ENCODE assay signal across 8 mouse cellular contexts in the genomic region with DNA sequence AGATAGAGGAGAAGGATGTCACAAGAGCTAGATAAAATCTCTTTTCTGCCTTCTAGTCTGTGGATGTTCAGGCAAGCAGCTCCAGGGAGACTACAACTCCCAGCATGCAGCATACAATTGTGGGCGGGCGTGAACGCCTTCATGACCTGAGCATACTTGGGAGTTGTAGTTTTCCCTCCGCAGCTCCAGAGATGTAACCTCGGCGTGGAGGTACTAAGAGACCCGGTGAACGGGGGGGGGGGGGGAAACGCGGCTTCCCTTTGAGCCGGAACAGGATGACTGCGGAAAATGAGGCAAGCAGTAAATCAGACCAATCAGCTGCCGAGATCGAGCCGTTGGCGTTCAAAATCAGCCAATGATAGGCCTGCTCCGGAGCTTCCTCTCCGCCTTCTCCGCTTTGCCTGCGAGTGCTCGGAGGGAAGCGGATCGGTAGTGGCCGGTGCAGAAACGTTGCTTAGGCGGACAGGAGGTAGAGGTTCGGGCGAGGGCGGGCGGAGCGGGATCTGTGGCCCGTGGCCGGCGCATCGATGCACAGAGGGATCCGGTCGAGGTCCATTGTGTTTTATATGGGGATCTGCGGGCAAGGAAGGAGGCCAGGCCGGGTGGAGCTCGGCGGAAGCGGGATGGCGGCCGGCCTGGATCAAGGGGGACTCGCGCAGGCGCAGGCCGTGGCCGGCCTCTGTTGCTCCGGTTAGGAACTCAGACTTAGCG. TPM values are rescaled to one million over a fixed set of nuclear protein-coding genes. Genes with fewer than 3 reads are reported as not detected.
A peak's percentile ranks its signal among the peaks of the same experiment; 100 is the strongest.
DNase-seq lines count a peak whose midpoint lies in the region; ATAC-seq and TF ChIP-seq lines count a peak whose summit lies in the region.

A gene (plus strand): TSS at position 237 of the 711 bp plus-strand sequence.

- peak within 1 kb of the TSS; percentile 92 for H3K4me3 ChIP-seq in cortical plate, adult 2 months (ENCODE audit: insufficient read depth, low read length)
- peak within 1 kb of the TSS; percentile 99 for H3K4me3 ChIP-seq in megakaryocyte, embryonic 14.5 days (replicated peaks)

- peaks cover 34% of the 10 kb centered on the region for H3K36me3 ChIP-seq in megakaryocyte, embryonic 14.5 days (replicated peaks; ENCODE audit: low read length)

- no peak for TF ChIP-seq CTCF in cortical plate, adult 2 months (IDR thresholded peaks at IDR 0.05; ENCODE audit: extremely low read depth, insufficient read depth, low read length)

- ATAC-seq in activated CD4-positive, CD25-positive, alpha-beta regulatory T cell, adult 4 months = peak; percentile 95

- peak; percentile 93 for TF ChIP-seq POLR2A in cortical plate, adult 2 months (IDR thresholded peaks at IDR 0.05; ENCODE audit: extremely low read depth, insufficient read depth, low read length)

- peak; percentile 78 to 89 for DNase-seq in gastrocnemius, adult 8-10 months (ENCODE audit: low spot score in 2 of 2)
- peak; percentile 90 for DNase-seq in hindlimb bud, embryonic 11.5 days (ENCODE audit: extremely low spot score, low read depth, low spot score)
- DNase-seq in left cerebral cortex, adult 8-10 months (ENCODE audit: low spot score in 2 of 2) = peak; percentile 79 to 96
- peak; percentile 96 to 97 for DNase-seq in right cerebral cortex, postnatal 10 days (ENCODE audit: low spot score in 2 of 2)
- DNase-seq in urinary bladder, postnatal 25 days (ENCODE audit: low spot score) = peak; percentile 74

- H3K4me1 ChIP-seq in cortical plate, adult 2 months (ENCODE audit: control insufficient read depth, insufficient read depth, low read length) = no peaks in the 10 kb centered on the region
- H3K4me1 ChIP-seq in megakaryocyte, embryonic 14.5 days = peaks cover 47% of the 10 kb centered on the region

- peak within 1 kb of the TSS; percentile 81 for H3K27ac ChIP-seq in cortical plate, adult 2 months (ENCODE audit: insufficient read depth, low read length)

- H3K9me3 ChIP-seq in megakaryocyte, embryonic 14.5 days = no peaks in the 10 kb centered on the region

- H3K27me3 ChIP-seq in megakaryocyte, embryonic 14.5 days (replicated peaks) = peaks cover 36% of the 10 kb centered on the region

RNA-seq across cellular contexts. Expression of the gene that starts here (rescaled TPM):
- 100 to 1,000 TPM; 176 to 222 TPM for polyA plus RNA-seq in activated CD4-positive, CD25-positive, alpha-beta regulatory T cell, adult 4 months (2017; shearing (Covaris generic))
- polyA plus RNA-seq in cortical plate, adult 2 months (2012; rRNA removed) = 82.0 and 88.8 TPM in 2 replicates
- 10 to 100 TPM; 30.5 to 36.3 (median 32.4) TPM for total RNA-seq in gastrocnemius, adult 8-10 months (2022)
- 10 to 100 TPM; 65.1 to 69.2 (median 65.9) TPM for total RNA-seq in left cerebral cortex, adult 8-10 months (2022)
- 3.4 and 51.6 TPM in 2 replicates for polyA plus RNA-seq in megakaryocyte, embryonic 14.5 days (2012; ENCODE audit: insufficient read depth, low replicate concordance)

Comparison
In these comparisons a context has a peak if more than half of its experiments do, and no peak if none do; other contexts are left out.
1. Peak in every context shown above with its lines: DNase-seq, ATAC-seq, H3K4me3 ChIP-seq and H3K27ac ChIP-seq.